Mouse (Mus musculus) forebrain, embryonic 13.5 days (tissue): ENCODE measurements around the gene Txndc12. TPM values are rescaled to one million over a fixed set of nuclear protein-coding genes. Genes with fewer than 3 reads are reported as not detected.

ENCODE experiments used
- ATAC-seq: fragments of 200-750 bp; cut with Nextera tagmentation; 2 replicates; pipeline ENCODE4 v1.8.0; 2017
- H3K27ac ChIP-seq: fragments of 300-500 bp; sonication (generic); 2 replicates; pipeline ENCODE4 v1.5.1; 2015; ENCODE audit warnings: inconsistent platforms, mild to moderate bottlenecking, moderate library complexity
- H3K27me3 ChIP-seq: fragments of 300-500 bp; sonication (generic); 2 replicates; pipeline ENCODE4 v1.6.1; 2015; ENCODE audit warnings: mild to moderate bottlenecking, inconsistent platforms
- H3K36me3 ChIP-seq: fragments of 300-500 bp; sonication (generic); 2 replicates; pipeline ENCODE4 v1.6.1; 2015; ENCODE audit warnings: mild to moderate bottlenecking, inconsistent platforms; ENCODE audit not compliant: poor library complexity, severe bottlenecking
- H3K4me1 ChIP-seq: fragments of 300-500 bp; sonication (generic); 2 replicates; pipeline ENCODE4 v1.6.1; 2015; ENCODE audit warnings: inconsistent platforms
- H3K4me2 ChIP-seq: fragments of 300-500 bp; sonication (generic); 2 replicates; pipeline ENCODE4 v1.6.1; 2015; ENCODE audit warnings: inconsistent platforms, mild to moderate bottlenecking, moderate library complexity
- H3K4me3 ChIP-seq: fragments of 300-500 bp; sonication (generic); 2 replicates; pipeline ENCODE4 v1.5.1; 2015; ENCODE audit warnings: mild to moderate bottlenecking, inconsistent platforms
- H3K9ac ChIP-seq: fragments of 300-500 bp; sonication (generic); 2 replicates; pipeline ENCODE4 v1.6.1; 2015; ENCODE audit warnings: mild to moderate bottlenecking, inconsistent platforms
- H3K9me3 ChIP-seq: fragments of 300-500 bp; sonication (generic); replicated peaks from 2 replicates; pipeline ENCODE4 v1.6.1; 2016; ENCODE audit warnings: inconsistent platforms
- WGBS: fragments of 180-500 bp; shearing (Covaris S2); methylation state at CpG from one replicate; pipeline ENCODE4 v1.1.7; 2015; 5-methylcytosine and 5-hydroxymethylcytosine counted together
- polyA plus RNA-seq: library from polyadenylated mRNA; unstranded; fragments of >200 nt; fragmentation: Nextera tagmentation; extraction: Ambion mirVana; gene quantifications from 2 replicates; pipeline ENCODE4 v1.2.1, GENCODE M21; 2015

Gene Txndc12
- polyA plus RNA-seq, 1 experiment from 2014 or later = 92.8 TPM

GRCm38 (mm10) chr4:108866806-108867205 is 32.4 kb downstream of the Txndc12 start:
- no peaks in the 10 kb centered on the region for H3K27me3 ChIP-seq
- H3K4me2 ChIP-seq = no peak overlapping the region
- H3K27ac ChIP-seq = no peak overlapping the region
- peaks cover 29% of the 10 kb centered on the region for H3K36me3 ChIP-seq
- H3K4me3 ChIP-seq = no peak overlapping the region
- no peak for ATAC-seq
- no peak overlapping the region for H3K9ac ChIP-seq
- H3K9me3 ChIP-seq = no peaks in the 10 kb centered on the region
- H3K4me1 ChIP-seq = no peaks in the 10 kb centered on the region
- WGBS = 87% methylated on average over 7 of the region's 7 CpGs

- H3K36me3 ChIP-seq = peaks cover under 1% of the 10 kb centered on the region; the same call in 1 of the 2 replicates
- H3K27ac ChIP-seq = no peak overlapping the region
- H3K4me1 ChIP-seq = no peaks in the 10 kb centered on the region
- H3K4me2 ChIP-seq = no peak overlapping the region
- no peaks in the 10 kb centered on the region for H3K27me3 ChIP-seq
- no peak overlapping the region for H3K9ac ChIP-seq
- H3K4me3 ChIP-seq = no peak overlapping the region
- ATAC-seq = peak; percentile 85
- H3K9me3 ChIP-seq = no peaks in the 10 kb centered on the region
- 34% methylated on average over 10 of the region's 10 CpGs for WGBS
Observed at GRCm38 (mm10) chr4:108869730-108870374, 35.5 kb downstream of the Txndc12 start.

- Histone ChIP-seq H3K36me3 (no peaks in the 10 kb centered on the region), H3K4me3 (no peak overlapping the region), H3K4me1 (no peaks in the 10 kb centered on the region), H3K27ac (no peak overlapping the region), H3K9me3 (no peaks in the 10 kb centered on the region), H3K9ac (no peak overlapping the region), H3K4me2 (no peak overlapping the region), H3K27me3 (0 out of 2 replicates have a peak, but pooled peaks cover 4% of the 10 kb centered on the region)
- 92% methylated on average over 5 of the region's 5 CpGs for WGBS
- no peak for ATAC-seq
Observed at GRCm38 (mm10) chr4:108873746-108874145, 39.3 kb downstream of the Txndc12 start.

GRCm38 (mm10) chr4:108877901-108878300 is 43.5 kb downstream of the Txndc12 start:
- H3K4me1 ChIP-seq = peaks cover 5% of the 10 kb centered on the region
- 79% methylated on average over 6 of the region's 6 CpGs for WGBS
- no peak overlapping the region for H3K27ac ChIP-seq
- H3K9me3 ChIP-seq = no peaks in the 10 kb centered on the region
- no peak overlapping the region for H3K9ac ChIP-seq
- no peaks in the 10 kb centered on the region for H3K36me3 ChIP-seq
- H3K4me2 ChIP-seq = no peak overlapping the region
- H3K4me3 ChIP-seq = no peak overlapping the region
- ATAC-seq = no peak
- H3K27me3 ChIP-seq = 0 out of 2 replicates have a peak, but pooled peaks cover 4% of the 10 kb centered on the region

GRCm38 (mm10) chr4:108878963-108879822 is 44.8 kb downstream of the Txndc12 start, which contains the start of gene Rab3b:
Gene Rab3b (plus strand): TSS chr4:108879063.
- WGBS = under 1% methylated on average over 46 of the region's 46 CpGs
- no peaks in the 10 kb centered on the region for H3K9me3 ChIP-seq

GRCm38 (mm10) chr4:108883815-108884214 is 49.4 kb downstream of the Txndc12 start:
- no peaks in the 10 kb centered on the region for H3K27me3 ChIP-seq
- no peak overlapping the region for H3K4me2 ChIP-seq
- no peak overlapping the region for H3K4me3 ChIP-seq
- no peaks in the 10 kb centered on the region for H3K36me3 ChIP-seq
- no peak overlapping the region for H3K9ac ChIP-seq
- no peak for ATAC-seq
- WGBS = 60% methylated on average over 13 of the region's 13 CpGs
- peaks cover 5% of the 10 kb centered on the region for H3K4me1 ChIP-seq
- no peak overlapping the region for H3K27ac ChIP-seq
- H3K9me3 ChIP-seq = no peaks in the 10 kb centered on the region

More at GRCm38 (mm10) chr4:108878963-108879822, 44.8 kb downstream of the Txndc12 start, which contains the start of gene Rab3b:
- Histone ChIP-seq H3K4me1 (peaks cover 5% of the 10 kb centered on the region), H3K27ac (no peak within 1 kb of the TSS), H3K9ac (peak within 1 kb of the TSS; percentile 76), H3K27me3 (0 out of 2 replicates have a peak, but pooled peaks cover 4% of the 10 kb centered on the region), H3K36me3 (no peaks in the 10 kb centered on the region), H3K4me3 (peak within 1 kb of the TSS; percentile 62), H3K4me2 (peak within 1 kb of the TSS; percentile 74)
- peak; percentile 95 for ATAC-seq

- Histone ChIP-seq H3K9me3 (no peaks in the 10 kb centered on the region), H3K4me2 (no peak overlapping the region), H3K9ac (no peak overlapping the region), H3K27ac (no peak overlapping the region), H3K4me3 (no peak overlapping the region), H3K36me3 (no peaks in the 10 kb centered on the region), H3K4me1 (no peaks in the 10 kb centered on the region), H3K27me3 (no peaks in the 10 kb centered on the region)
- 94% methylated on average over 4 of the region's 4 CpGs for WGBS
- ATAC-seq = no peak
Observed at GRCm38 (mm10) chr4:108887456-108887855, 53.1 kb downstream of the Txndc12 start.

- no peak for ATAC-seq
- Histone ChIP-seq H3K4me2 (no peak overlapping the region), H3K27me3 (no peaks in the 10 kb centered on the region), H3K9me3 (no peaks in the 10 kb centered on the region), H3K9ac (no peak overlapping the region), H3K27ac (no peak overlapping the region), H3K36me3 (no peaks in the 10 kb centered on the region), H3K4me1 (no peaks in the 10 kb centered on the region), H3K4me3 (no peak overlapping the region)
- 73% methylated on average over 6 of the region's 6 CpGs for WGBS
Observed at GRCm38 (mm10) chr4:108890876-108891275, 56.5 kb downstream of the Txndc12 start.

- Histone ChIP-seq H3K4me1 (peaks cover 12% of the 10 kb centered on the region), H3K36me3 (no peaks in the 10 kb centered on the region), H3K27me3 (no peaks in the 10 kb centered on the region), H3K4me3 (no peak overlapping the region), H3K9me3 (no peaks in the 10 kb centered on the region), H3K4me2 (no peak overlapping the region), H3K27ac (no peak overlapping the region), H3K9ac (no peak overlapping the region)
- ATAC-seq = no peak
- WGBS = 54% methylated on average over 7 of the region's 7 CpGs
Observed at GRCm38 (mm10) chr4:108900421-108900820, 66.0 kb downstream of the Txndc12 start.

GRCm38 (mm10) chr4:108902886-108903285 is 68.5 kb downstream of the Txndc12 start:
- Histone ChIP-seq H3K9me3 (no peaks in the 10 kb centered on the region), H3K36me3 (no peaks in the 10 kb centered on the region), H3K4me2 (no peak overlapping the region), H3K4me3 (no peak overlapping the region), H3K27me3 (no peaks in the 10 kb centered on the region), H3K9ac (no peak overlapping the region), H3K27ac (no peak overlapping the region), H3K4me1 (peaks cover 27% of the 10 kb centered on the region)
- WGBS = 96% methylated on average over 9 of the region's 9 CpGs
- no peak for ATAC-seq

- Histone ChIP-seq H3K9ac (no peak overlapping the region), H3K27me3 (no peaks in the 10 kb centered on the region), H3K4me3 (no peak overlapping the region), H3K36me3 (no peaks in the 10 kb centered on the region), H3K4me2 (no peak overlapping the region), H3K9me3 (no peaks in the 10 kb centered on the region), H3K4me1 (peaks cover 27% of the 10 kb centered on the region), H3K27ac (no peak overlapping the region)
- no peak for ATAC-seq
- 93% methylated on average over 9 of the region's 9 CpGs for WGBS
Observed at GRCm38 (mm10) chr4:108903346-108903745, 68.9 kb downstream of the Txndc12 start.

GRCm38 (mm10) chr4:108904076-108904475 is 69.7 kb downstream of the Txndc12 start:
- ATAC-seq = no peak
- Histone ChIP-seq H3K36me3 (no peaks in the 10 kb centered on the region), H3K4me2 (no peak overlapping the region), H3K27ac (no peak overlapping the region), H3K9ac (no peak overlapping the region), H3K27me3 (no peaks in the 10 kb centered on the region), H3K4me3 (no peak overlapping the region), H3K4me1 (peaks cover 27% of the 10 kb centered on the region), H3K9me3 (no peaks in the 10 kb centered on the region)
- WGBS = 42% methylated on average over 6 of the region's 6 CpGs
